Mouse (Mus musculus) neural tube, embryonic 14.5 days (tissue): ENCODE measurements around the gene Gpr35. TPM values are rescaled to one million over a fixed set of nuclear protein-coding genes. Genes with fewer than 3 reads are reported as not detected.

ENCODE experiments used
- ATAC-seq: fragments of 200-750 bp; cut with Nextera tagmentation; 2 replicates; pipeline ENCODE4 v1.8.0; 2017; ENCODE audit warnings: low read depth, mild to moderate bottlenecking, moderate TSS enrichment, moderate library complexity
- H3K27ac ChIP-seq: fragments of 300-500 bp; sonication (generic); 2 replicates; pipeline ENCODE4 v1.5.1; 2014; ENCODE audit warnings: low read depth, mild to moderate bottlenecking, control low read depth, low read length, moderate library complexity, mixed read lengths
- H3K27me3 ChIP-seq: fragments of 300-500 bp; sonication (generic); 2 replicates; pipeline ENCODE4 v1.6.1; 2014; ENCODE audit warnings: low read length; ENCODE audit not compliant: control insufficient read depth, insufficient read depth
- H3K36me3 ChIP-seq: fragments of 300-500 bp; sonication (generic); 2 replicates; pipeline ENCODE4 v1.6.1; 2014; ENCODE audit warnings: low read length, mixed read lengths; ENCODE audit not compliant: control insufficient read depth, insufficient read depth
- H3K4me1 ChIP-seq: fragments of 300-500 bp; sonication (generic); 2 replicates; pipeline ENCODE4 v1.6.1; 2014; ENCODE audit warnings: low read length; ENCODE audit not compliant: control insufficient read depth, insufficient read depth
- H3K4me2 ChIP-seq: fragments of 300-500 bp; sonication (generic); 2 replicates; pipeline ENCODE4 v1.6.1; 2014; ENCODE audit warnings: mild to moderate bottlenecking, low read depth, low read length, control low read depth
- H3K4me3 ChIP-seq: fragments of 300-500 bp; sonication (generic); 2 replicates; pipeline ENCODE4 v1.5.1; 2014; ENCODE audit warnings: low read depth, low read length, control low read depth, mixed read lengths
- H3K9ac ChIP-seq: fragments of 300-500 bp; sonication (generic); replicated peaks from 2 replicates; pipeline ENCODE4 v1.6.1; 2014; ENCODE audit warnings: low read depth, mild to moderate bottlenecking, control low read depth, low read length, mixed read lengths
- H3K9me3 ChIP-seq: fragments of 300-500 bp; sonication (generic); 2 replicates; pipeline ENCODE4 v1.6.1; 2016; ENCODE audit warnings: low read length; ENCODE audit not compliant: control insufficient read depth
- WGBS: fragments of 180-500 bp; shearing (Covaris S2); extraction: QIAGEN DNeasy Blood & Tissue Kit; methylation state at CpG from one replicate; pipeline ENCODE4 v1.1.7; 2014; 5-methylcytosine and 5-hydroxymethylcytosine counted together
- polyA plus RNA-seq: library from polyadenylated mRNA; unstranded; fragments of >200 nt; fragmentation: Nextera tagmentation; extraction: Ambion mirVana; gene quantifications from 2 replicates; pipeline ENCODE4 v1.2.1, GENCODE M21; 2014

Gpr35 gene
- 0.44 and 0.95 TPM in 2 replicates for polyA plus RNA-seq

- Histone ChIP-seq H3K27ac (no peak within 1 kb of the TSS), H3K27me3 (no peaks in the 10 kb centered on the region), H3K9ac (no peak within 1 kb of the TSS), H3K9me3 (no peaks in the 10 kb centered on the region), H3K4me2 (no peak within 1 kb of the TSS), H3K4me1 (no peaks in the 10 kb centered on the region), H3K36me3 (peaks cover 30% of the 10 kb centered on the region), H3K4me3 (no peak within 1 kb of the TSS)
- ATAC-seq: no peak
- 76% methylated on average over 5 of the region's 5 CpGs for WGBS
These were observed at the start of gene Gpr35 for GRCm38 (mm10) chr1:92950607-92951006. Gpr35 (plus strand) TSS chr1:92950865.

GRCm38 (mm10) chr1:92902786-92903185 is 47.9 kb upstream of the Gpr35 start, which contains the start of gene Ankmy1:
Ankmy1 (minus strand) TSS chr1:92902906.
- no peak within 1 kb of the TSS for H3K4me3 ChIP-seq
- WGBS: under 1% methylated on average over 15 of the region's 15 CpGs
- no peaks in the 10 kb centered on the region for H3K36me3 ChIP-seq
- peak within 1 kb of the TSS; percentile 37; the same call in 1 of the 2 replicates for H3K4me2 ChIP-seq
- no peak within 1 kb of the TSS for H3K9ac ChIP-seq
- no peaks in the 10 kb centered on the region for H3K27me3 ChIP-seq
- peaks cover 8% of the 10 kb centered on the region; the same call in 1 of the 2 replicates for H3K4me1 ChIP-seq
- no peak within 1 kb of the TSS for H3K27ac ChIP-seq
- no peaks in the 10 kb centered on the region for H3K9me3 ChIP-seq
- ATAC-seq: peak; percentile 19; the same call in 1 of the 2 replicates

- no peaks in the 10 kb centered on the region for H3K27me3 ChIP-seq
- H3K4me1 ChIP-seq: peaks cover 13% of the 10 kb centered on the region; the same call in 1 of the 2 replicates
- no peak overlapping the region for H3K9ac ChIP-seq
- no peaks in the 10 kb centered on the region for H3K36me3 ChIP-seq
- WGBS: 74% methylated on average over 4 of the region's 4 CpGs
- ATAC-seq: no peak
- no peak overlapping the region for H3K4me2 ChIP-seq
- H3K4me3 ChIP-seq: no peak overlapping the region
- no peaks in the 10 kb centered on the region for H3K9me3 ChIP-seq
- H3K27ac ChIP-seq: no peak overlapping the region
These were observed 47.0 kb upstream of the Gpr35 start for GRCm38 (mm10) chr1:92903627-92904026.

- Histone ChIP-seq H3K4me3 (no peak overlapping the region), H3K27ac (no peak overlapping the region), H3K9ac (no peak overlapping the region), H3K27me3 (no peaks in the 10 kb centered on the region), H3K4me1 (peaks cover 21% of the 10 kb centered on the region), H3K4me2 (no peak overlapping the region), H3K36me3 (no peaks in the 10 kb centered on the region), H3K9me3 (no peaks in the 10 kb centered on the region)
- no peak for ATAC-seq
- WGBS: 89% methylated on average over 2 of the region's 2 CpGs
These were observed 44.9 kb upstream of the Gpr35 start for GRCm38 (mm10) chr1:92905703-92906310.

- H3K27me3 ChIP-seq: no peaks in the 10 kb centered on the region
- WGBS: under 1% methylated on average over 80 of the region's 81 CpGs
These were observed 43.7 kb upstream of the Gpr35 start, which contains the start of gene Dusp28 for GRCm38 (mm10) chr1:92906779-92907631. Dusp28 (plus strand) TSS chr1:92906981.

GRCm38 (mm10) chr1:92907632-92908360 is 42.9 kb upstream of the Gpr35 start:
- no peak for ATAC-seq
- no peaks in the 10 kb centered on the region for H3K9me3 ChIP-seq

More at GRCm38 (mm10) chr1:92906779-92907631, 43.7 kb upstream of the Gpr35 start, which contains the start of gene Dusp28:
- no peaks in the 10 kb centered on the region for H3K9me3 ChIP-seq
- H3K27ac ChIP-seq: peak within 1 kb of the TSS; percentile 91
- H3K9ac ChIP-seq: peak within 1 kb of the TSS; percentile 74
- H3K4me1 ChIP-seq: peaks cover 29% of the 10 kb centered on the region
- peak within 1 kb of the TSS; percentile 76 for H3K4me2 ChIP-seq
- H3K36me3 ChIP-seq: no peaks in the 10 kb centered on the region
- peak; percentile 87 for ATAC-seq
- H3K4me3 ChIP-seq: peak within 1 kb of the TSS; percentile 83

GRCm38 (mm10) chr1:92908664-92909063 is 42.0 kb upstream of the Gpr35 start:
- ATAC-seq: no peak
- H3K9ac ChIP-seq: no peak overlapping the region
- no peaks in the 10 kb centered on the region for H3K36me3 ChIP-seq
- peaks cover 37% of the 10 kb centered on the region for H3K4me1 ChIP-seq
- 91% methylated on average over 3 of the region's 3 CpGs for WGBS
- no peak overlapping the region for H3K4me3 ChIP-seq
- H3K27ac ChIP-seq: no peak overlapping the region
- H3K4me2 ChIP-seq: no peak overlapping the region
- H3K27me3 ChIP-seq: no peaks in the 10 kb centered on the region
- H3K9me3 ChIP-seq: no peaks in the 10 kb centered on the region

More at GRCm38 (mm10) chr1:92907632-92908360, 42.9 kb upstream of the Gpr35 start:
- no peaks in the 10 kb centered on the region for H3K36me3 ChIP-seq
- peak overlapping the region; percentile 76 for H3K4me2 ChIP-seq
- H3K27me3 ChIP-seq: no peaks in the 10 kb centered on the region
- H3K9ac ChIP-seq: peak overlapping the region; percentile 74
- H3K4me3 ChIP-seq: peak overlapping the region; percentile 83
- WGBS: 44% methylated on average over 20 of the region's 20 CpGs
- peaks cover 36% of the 10 kb centered on the region for H3K4me1 ChIP-seq
- H3K27ac ChIP-seq: peak overlapping the region; percentile 91

GRCm38 (mm10) chr1:92909068-92909467 is 41.6 kb upstream of the Gpr35 start:
- H3K4me1 ChIP-seq: peaks cover 37% of the 10 kb centered on the region
- H3K4me3 ChIP-seq: no peak overlapping the region
- H3K36me3 ChIP-seq: peaks cover 4% of the 10 kb centered on the region; the same call in 1 of the 2 replicates

More at GRCm38 (mm10) chr1:92909068-92909467, 41.6 kb upstream of the Gpr35 start:
- Histone ChIP-seq H3K9ac (no peak overlapping the region), H3K27me3 (no peaks in the 10 kb centered on the region), H3K27ac (no peak overlapping the region), H3K9me3 (no peaks in the 10 kb centered on the region), H3K4me2 (no peak overlapping the region)
- ATAC-seq: no peak
- 72% methylated on average over 4 of the region's 4 CpGs for WGBS
